Mouse (Mus musculus) limb, embryonic 14.5 days (tissue): Measurements from ENCODE around the gene Defa21. TPM values are rescaled to one million over a fixed set of nuclear protein-coding genes. Genes with fewer than 3 reads are reported as not detected.
"Not testable (repeated sequence)": the region's sequence is repeated elsewhere in the genome, so short reads cannot be mapped to it uniquely, and the experiment has no call there.

Source experiments
- ATAC-seq: fragments of 200-750 bp; cut with Nextera tagmentation; 2 replicates; pipeline ENCODE4 v1.8.0; 2017; ENCODE audit warnings: low read depth, moderate number of reproducible peaks, moderate TSS enrichment; ENCODE audit not compliant: low FRiP score
- DNase-seq: peaks from one replicate; pipeline ENCODE4 v3.0.0-alpha.2; 2015; ENCODE audit warnings: low spot score
- H3K27ac ChIP-seq: fragments of 300-500 bp; sonication (generic); replicated peaks from 2 replicates; pipeline ENCODE4 v1.5.1; 2014; ENCODE audit warnings: low read depth, mild to moderate bottlenecking, low read length, moderate library complexity, mixed read lengths
- H3K27me3 ChIP-seq: fragments of 300-500 bp; sonication (generic); 2 replicates; pipeline ENCODE4 v1.6.1; 2014; ENCODE audit warnings: low read length, mixed read lengths; ENCODE audit not compliant: control insufficient read depth, insufficient read depth
- H3K36me3 ChIP-seq: fragments of 300-500 bp; sonication (generic); 2 replicates; pipeline ENCODE4 v1.6.1; 2014; ENCODE audit warnings: mild to moderate bottlenecking, low read length, moderate library complexity, mixed read lengths; ENCODE audit not compliant: control insufficient read depth, insufficient read depth
- H3K4me1 ChIP-seq: fragments of 300-500 bp; sonication (generic); 2 replicates; pipeline ENCODE4 v1.6.1; 2014; ENCODE audit warnings: antibody characterized with exemption, low read length, mixed read lengths; ENCODE audit not compliant: control insufficient read depth, insufficient read depth
- H3K4me2 ChIP-seq: fragments of 300-500 bp; sonication (generic); replicated peaks from 2 replicates; pipeline ENCODE4 v1.6.1; 2014; ENCODE audit warnings: low read depth, mild to moderate bottlenecking, low read length, moderate library complexity; ENCODE audit not compliant: severe bottlenecking
- H3K4me3 ChIP-seq: fragments of 300-500 bp; sonication (generic); replicated peaks from 2 replicates; pipeline ENCODE4 v1.5.1; 2014; ENCODE audit warnings: low read length
- H3K9ac ChIP-seq: fragments of 300-500 bp; sonication (generic); 2 replicates; pipeline ENCODE4 v1.6.1; 2014; ENCODE audit warnings: mild to moderate bottlenecking, low read depth, low read length, moderate library complexity; ENCODE audit not compliant: severe bottlenecking
- H3K9me3 ChIP-seq: fragments of 300-500 bp; sonication (generic); 2 replicates; pipeline ENCODE4 v1.6.1; 2016; ENCODE audit warnings: low read length; ENCODE audit not compliant: control insufficient read depth
- POLR2A ChIP-seq: fragments of 200-500 bp; IDR thresholded peaks from 2 replicates; pipeline ENCODE4 v1.8.0; 2012; ENCODE audit warnings: inconsistent platforms, mild to moderate bottlenecking, moderate library complexity, borderline replicate concordance; ENCODE audit not compliant: insufficient read depth, insufficient read length; ENCODE audit errors: extremely low read depth
- WGBS: fragments of 180-500 bp; shearing (Covaris S2); extraction: QIAGEN DNeasy Blood & Tissue Kit; methylation state at CpG from one replicate; pipeline ENCODE4 v1.1.7; 2014; 5-methylcytosine and 5-hydroxymethylcytosine counted together
- polyA plus RNA-seq, 2 experiments: library from polyadenylated mRNA; depleted of rRNA in 1 of 2; stranded (reverse) in 1 of 2; unstranded in 1 of 2; fragments of >200 nt; fragmentation: Nextera tagmentation in 1 of 2; extraction: Ambion mirVana in 1 of 2; gene quantifications; 2 replicates each; pipeline versions ENCODE4 v1.2.1 to v1.2.3; 2012 to 2014

The Defa21 gene
- polyA plus RNA-seq, 2 experiments = 0.52 TPM; not detected in 1

DNA sequence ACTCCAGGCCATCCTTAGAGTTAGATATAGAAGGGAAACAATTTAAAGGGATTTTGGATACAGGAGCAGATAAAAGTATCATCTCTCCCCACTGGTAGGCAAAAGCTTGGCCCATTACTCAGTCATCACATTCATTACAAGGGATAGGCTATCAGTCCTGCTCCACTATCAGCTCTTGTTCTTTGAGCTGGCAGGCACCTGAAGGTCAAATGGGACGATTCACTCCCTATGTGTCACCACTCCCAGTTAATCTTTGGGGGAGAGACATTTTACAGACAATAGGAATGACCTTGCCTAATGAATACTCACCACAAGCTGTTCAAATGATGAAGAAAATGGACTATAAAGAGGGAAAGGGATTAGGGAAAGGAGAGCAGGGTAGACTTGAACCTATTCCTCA is 18.5 kb upstream of the Defa21 start:
- no peak overlapping the region for H3K9ac ChIP-seq
- WGBS = 27% methylated on average over 1 of the region's 1 CpGs
- no peak overlapping the region for H3K4me2 ChIP-seq
- H3K4me1 ChIP-seq = no peaks in the 10 kb centered on the region
- ATAC-seq (no peak), DNase-seq (no peak)
- no peak overlapping the region for H3K27ac ChIP-seq
- H3K36me3 ChIP-seq = no peaks in the 10 kb centered on the region
- no peak for TF ChIP-seq POLR2A
- no peaks in the 10 kb centered on the region for H3K27me3 ChIP-seq
- H3K9me3 ChIP-seq = no peaks in the 10 kb centered on the region; the same call in 1 of the 2 replicates
- H3K4me3 ChIP-seq = no peak overlapping the region

GRCm38 (mm10) chr8:21008578-21008977 is 16.8 kb upstream of the Defa21 start:
- not testable (repeated sequence) for H3K27ac ChIP-seq, H3K4me1 ChIP-seq, H3K27me3 ChIP-seq, H3K9ac ChIP-seq, H3K4me2 ChIP-seq, ATAC-seq, DNase-seq, H3K9me3 ChIP-seq, H3K36me3 ChIP-seq, H3K4me3 ChIP-seq
- 59% methylated on average over 6 of the region's 6 CpGs for WGBS

- not testable (repeated sequence) for H3K4me1 ChIP-seq, H3K27ac ChIP-seq, H3K9me3 ChIP-seq, ATAC-seq, H3K27me3 ChIP-seq, DNase-seq, H3K4me2 ChIP-seq, H3K4me3 ChIP-seq, H3K9ac ChIP-seq, H3K36me3 ChIP-seq
- 62% methylated on average over 1 of the region's 1 CpGs for WGBS
These were observed 14.8 kb upstream of the Defa21 start for GRCm38 (mm10) chr8:21010548-21010947.

- not testable (repeated sequence) for H3K4me3 ChIP-seq, DNase-seq, H3K9me3 ChIP-seq, H3K27ac ChIP-seq, H3K9ac ChIP-seq, ATAC-seq, H3K4me1 ChIP-seq, H3K36me3 ChIP-seq, H3K4me2 ChIP-seq, H3K27me3 ChIP-seq
- no CpG with 5 or more reads among the region's 1 CpGs for whole genome bisulfite sequencing
These were observed 29.4 kb downstream of the Defa21 start, which contains the start of gene Defa23 for GRCm38 (mm10) chr8:21054747-21055146. TSS of gene Defa23 (plus strand) at chr8:21055047.

DNA sequence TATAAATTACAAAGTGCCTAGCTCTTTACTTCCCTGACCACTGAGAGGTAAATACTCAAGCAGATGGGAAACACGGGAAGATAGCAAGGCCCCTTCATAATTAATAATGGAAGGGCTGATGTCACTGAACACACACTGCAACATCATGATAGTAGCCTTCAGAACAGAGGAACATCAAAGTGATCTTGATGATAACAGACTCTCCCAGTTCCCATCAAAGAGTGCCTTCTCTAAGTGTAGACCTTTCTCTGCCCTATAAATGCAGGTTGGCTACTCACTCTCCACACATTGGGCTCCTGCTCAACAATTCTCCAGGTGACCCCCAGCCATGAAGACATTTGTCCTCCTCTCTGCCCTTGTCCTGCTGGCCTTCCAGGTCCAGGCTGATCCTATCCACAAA is 39.4 kb downstream of the Defa21 start, which contains the start of gene Defa35:
Gene Defa35 (plus strand): TSS at position 301 of the 400 bp plus-strand sequence.
- H3K27me3 ChIP-seq, DNase-seq, ATAC-seq, H3K36me3 ChIP-seq, H3K9ac ChIP-seq, H3K27ac ChIP-seq, H3K4me2 ChIP-seq, H3K9me3 ChIP-seq, H3K4me1 ChIP-seq, H3K4me3 ChIP-seq: not testable (repeated sequence)
- WGBS = 61% methylated on average over 1 of the region's 1 CpGs

Other genes starting within 250 kb of the Defa21 start
- gene Defb33, start 132.9 kb upstream of the Defa21 start, polyA plus RNA-seq (2012; rRNA removed) = not detected in 2 replicates
- not detected in 2 replicates for gene Defb33, start 132.9 kb upstream of the Defa21 start, polyA plus RNA-seq (2014; fragmentation: Nextera tagmentation; extraction: Ambion mirVana)
- not detected in 2 replicates for gene Gm15056, start 122.9 kb upstream of the Defa21 start, polyA plus RNA-seq (2012; rRNA removed)
- not detected in 2 replicates for gene Gm15056, start 122.9 kb upstream of the Defa21 start, polyA plus RNA-seq (2014; fragmentation: Nextera tagmentation; extraction: Ambion mirVana)
- not detected in 2 replicates for gene Gm6040, start 103.5 kb upstream of the Defa21 start, polyA plus RNA-seq (2012; rRNA removed)
- not detected in 2 replicates for gene Gm6040, start 103.5 kb upstream of the Defa21 start, polyA plus RNA-seq (2014; fragmentation: Nextera tagmentation; extraction: Ambion mirVana)
- not detected in 2 replicates for gene AY761185, start 80.8 kb upstream of the Defa21 start, polyA plus RNA-seq (2012; rRNA removed)
- not detected in 2 replicates for gene AY761185, start 80.8 kb upstream of the Defa21 start, polyA plus RNA-seq (2014; fragmentation: Nextera tagmentation; extraction: Ambion mirVana)
- gene Defa23, start 29.5 kb downstream of the Defa21 start, polyA plus RNA-seq (2012; rRNA removed) = not detected in 2 replicates
- not detected in 2 replicates for gene Defa23, start 29.5 kb downstream of the Defa21 start, polyA plus RNA-seq (2014; fragmentation: Nextera tagmentation; extraction: Ambion mirVana)
- gene Defa35, start 39.5 kb downstream of the Defa21 start, polyA plus RNA-seq (2012; rRNA removed) = not detected in 2 replicates
- not detected in 2 replicates for gene Defa35, start 39.5 kb downstream of the Defa21 start, polyA plus RNA-seq (2014; fragmentation: Nextera tagmentation; extraction: Ambion mirVana)
- not detected in 2 replicates for gene Defa25, start 58.9 kb downstream of the Defa21 start, polyA plus RNA-seq (2012; rRNA removed)
- not detected in 2 replicates for gene Defa25, start 58.9 kb downstream of the Defa21 start, polyA plus RNA-seq (2014; fragmentation: Nextera tagmentation; extraction: Ambion mirVana)
- not detected in 2 replicates for gene Gm14851, start 70.5 kb downstream of the Defa21 start, polyA plus RNA-seq (2012; rRNA removed)
- gene Gm14851, start 70.5 kb downstream of the Defa21 start, polyA plus RNA-seq (2014; fragmentation: Nextera tagmentation; extraction: Ambion mirVana) = not detected in 2 replicates
- gene Defa30, start 109.1 kb downstream of the Defa21 start, polyA plus RNA-seq (2012; rRNA removed) = not detected in 2 replicates
- gene Defa30, start 109.1 kb downstream of the Defa21 start, polyA plus RNA-seq (2014; fragmentation: Nextera tagmentation; extraction: Ambion mirVana) = not detected in 2 replicates
- not detected in 2 replicates for gene Defa22, start 136.7 kb downstream of the Defa21 start, polyA plus RNA-seq (2012; rRNA removed)
- not detected in 2 replicates for gene Defa22, start 136.7 kb downstream of the Defa21 start, polyA plus RNA-seq (2014; fragmentation: Nextera tagmentation; extraction: Ambion mirVana)
- not detected in 2 replicates for gene Defa31, start 166.1 kb downstream of the Defa21 start, polyA plus RNA-seq (2012; rRNA removed)
- gene Defa31, start 166.1 kb downstream of the Defa21 start, polyA plus RNA-seq (2014; fragmentation: Nextera tagmentation; extraction: Ambion mirVana) = not detected in 2 replicates
- gene Gm15293, start 176.0 kb downstream of the Defa21 start, polyA plus RNA-seq (2012; rRNA removed) = not detected in 2 replicates
- gene Gm15293, start 176.0 kb downstream of the Defa21 start, polyA plus RNA-seq (2014; fragmentation: Nextera tagmentation; extraction: Ambion mirVana) = not detected in 2 replicates
- not detected in 2 replicates for gene Gm15292, start 224.2 kb downstream of the Defa21 start, polyA plus RNA-seq (2012; rRNA removed)
- not detected in 2 replicates for gene Gm15292, start 224.2 kb downstream of the Defa21 start, polyA plus RNA-seq (2014; fragmentation: Nextera tagmentation; extraction: Ambion mirVana)